Mouse (Mus musculus): ENCODE data around the gene B3galt4.
"Not testable (repeated sequence)": the region's sequence is repeated elsewhere in the genome, so short reads cannot be mapped to it uniquely, and the experiment has no call there.

The B3galt4 gene

GRCm38 (mm10) chr17:33951021-33951946 is at the start of gene B3galt4:
TSS of gene B3galt4 (minus strand) at chr17:33951488.
- DNase-seq = peak; percentile 93

- not testable (repeated sequence) for DNase-seq
Observed at GRCm38 (mm10) chr17:34000796-34001195, 49.5 kb upstream of the B3galt4 start.

- peak; percentile 93 for DNase-seq
Observed at GRCm38 (mm10) chr17:34000150-34000537, 48.9 kb upstream of the B3galt4 start, which contains the start of gene H2-K1. TSS of gene H2-K1 (minus strand) at chr17:34000347.

- DNase-seq = peak; percentile 61
Observed at GRCm38 (mm10) chr17:33999341-34000149, 48.3 kb upstream of the B3galt4 start.

- not testable (repeated sequence) for DNase-seq
Observed at GRCm38 (mm10) chr17:33998697-33999096, 47.4 kb upstream of the B3galt4 start.

GRCm38 (mm10) chr17:33997025-33997424 is 45.7 kb upstream of the B3galt4 start:
- DNase-seq = not testable (repeated sequence)

GRCm38 (mm10) chr17:33995651-33996050 is 44.4 kb upstream of the B3galt4 start:
- DNase-seq = no peak

GRCm38 (mm10) chr17:33994959-33995358 is 43.7 kb upstream of the B3galt4 start:
- DNase-seq = no peak

- DNase-seq = peak; percentile 76
Observed at GRCm38 (mm10) chr17:33991788-33992664, 40.7 kb upstream of the B3galt4 start.

GRCm38 (mm10) chr17:33982136-33982535 is 30.8 kb upstream of the B3galt4 start:
- DNase-seq = peak; percentile 78

- peak; percentile 93 for DNase-seq
Observed at GRCm38 (mm10) chr17:33981192-33981909, 30.1 kb upstream of the B3galt4 start.

GRCm38 (mm10) chr17:33980181-33981035 is 29.1 kb upstream of the B3galt4 start:
- DNase-seq = no peak

GRCm38 (mm10) chr17:33979512-33980050 is 28.3 kb upstream of the B3galt4 start:
- no peak for DNase-seq

- peak; percentile 85 for DNase-seq
Observed at GRCm38 (mm10) chr17:33978631-33979031, 27.3 kb upstream of the B3galt4 start.

- DNase-seq = no peak
Observed at GRCm38 (mm10) chr17:33977861-33978557, 26.7 kb upstream of the B3galt4 start.

GRCm38 (mm10) chr17:33973572-33973971 is 22.3 kb upstream of the B3galt4 start:
- DNase-seq = no peak

- peak; percentile 79 for DNase-seq
Observed at GRCm38 (mm10) chr17:33972691-33973090, 21.4 kb upstream of the B3galt4 start.

- no peak for DNase-seq
Observed at GRCm38 (mm10) chr17:33969394-33969793, 18.1 kb upstream of the B3galt4 start.

GRCm38 (mm10) chr17:33968927-33969326 is 17.6 kb upstream of the B3galt4 start:
- no peak for DNase-seq

GRCm38 (mm10) chr17:33968489-33968888 is 17.2 kb upstream of the B3galt4 start:
- peak; percentile 88 for DNase-seq

All from kidney, postnatal 10 days (tissue).